Mouse (Mus musculus) liver, embryonic 15.5 days (tissue): ENCODE results near the gene Nynrin. TPM values are rescaled to one million over a fixed set of nuclear protein-coding genes. Genes with fewer than 3 reads are reported as not detected.
A peak's percentile ranks its signal among the peaks of the same experiment; 100 is the strongest.

Experiments used
- ATAC-seq: fragments of 200-750 bp; cut with Nextera tagmentation; 2 replicates; pipeline ENCODE4 v1.8.0; 2017; ENCODE audit warnings: moderate number of reproducible peaks, mild to moderate bottlenecking, moderate library complexity; ENCODE audit not compliant: insufficient read depth
- H3K27ac ChIP-seq: fragments of 300-500 bp; sonication (generic); replicated peaks from 2 replicates; pipeline ENCODE4 v1.5.1; 2015; ENCODE audit warnings: mild to moderate bottlenecking, inconsistent platforms
- H3K27me3 ChIP-seq: fragments of 300-500 bp; sonication (generic); 2 replicates; pipeline ENCODE4 v1.6.1; 2015; ENCODE audit warnings: mild to moderate bottlenecking, inconsistent platforms
- H3K36me3 ChIP-seq: fragments of 300-500 bp; sonication (generic); replicated peaks from 2 replicates; pipeline ENCODE4 v1.6.1; 2015; ENCODE audit warnings: moderate library complexity, mild to moderate bottlenecking, inconsistent platforms
- H3K4me1 ChIP-seq: fragments of 300-500 bp; sonication (generic); replicated peaks from 2 replicates; pipeline ENCODE4 v1.6.1; 2015; ENCODE audit warnings: inconsistent platforms
- H3K4me2 ChIP-seq: fragments of 300-500 bp; sonication (generic); 2 replicates; pipeline ENCODE4 v1.6.1; 2015; ENCODE audit warnings: moderate library complexity, mild to moderate bottlenecking, inconsistent platforms
- H3K4me3 ChIP-seq: fragments of 300-500 bp; sonication (generic); replicated peaks from 2 replicates; pipeline ENCODE4 v1.5.1; 2015; ENCODE audit warnings: mild to moderate bottlenecking, inconsistent platforms
- H3K9ac ChIP-seq: fragments of 300-500 bp; sonication (generic); 2 replicates; pipeline ENCODE4 v1.6.1; 2015; ENCODE audit warnings: moderate library complexity, mild to moderate bottlenecking, inconsistent platforms
- H3K9me3 ChIP-seq: fragments of 300-500 bp; sonication (generic); replicated peaks from 2 replicates; pipeline ENCODE4 v1.6.1; 2016; ENCODE audit warnings: inconsistent platforms
- WGBS: fragments of 180-500 bp; shearing (Covaris S2); methylation state at CpG from one replicate; pipeline ENCODE4 v1.1.7; 2015; ENCODE audit warnings: mixed read lengths; ENCODE audit not compliant: insufficient replicate concordance; 5-methylcytosine and 5-hydroxymethylcytosine counted together
- polyA plus RNA-seq: library from polyadenylated mRNA; unstranded; fragments of >200 nt; fragmentation: Nextera tagmentation; extraction: Ambion mirVana; gene quantifications from 2 replicates; pipeline ENCODE4 v1.2.1, GENCODE M21; 2015

Nynrin gene
- polyA plus RNA-seq, 1 experiment from 2014 or later: 2.0 TPM

- WGBS: 80% methylated on average over 24 of the region's 24 CpGs
- Histone ChIP-seq H3K4me2 (peak overlapping the region; percentile 78), H3K4me1 (peaks cover 48% of the 10 kb centered on the region), H3K27me3 (no peaks in the 10 kb centered on the region), H3K4me3 (peak overlapping the region; percentile 85), H3K36me3 (peaks cover 59% of the 10 kb centered on the region), H3K9ac (no peak overlapping the region), H3K9me3 (no peaks in the 10 kb centered on the region), H3K27ac (0 out of 2 replicates have a peak overlapping the region, but pooled peaks have one; percentile 24)
- ATAC-seq: no peak
These were observed 33.0 kb downstream of the Nynrin start for GRCm38 (mm10) chr14:55886571-55887382.

GRCm38 (mm10) chr14:55897671-55898070, 43.9 kb downstream of the Nynrin start:
- ATAC-seq: no peak
- WGBS: 74% methylated on average over 12 of the region's 12 CpGs
- H3K36me3 ChIP-seq: peaks cover 48% of the 10 kb centered on the region
- H3K27ac ChIP-seq: no peak overlapping the region
- peaks cover 28% of the 10 kb centered on the region for H3K4me1 ChIP-seq
- peaks cover 13% of the 10 kb centered on the region for H3K27me3 ChIP-seq
- H3K4me2 ChIP-seq: no peak overlapping the region
- no peak overlapping the region for H3K4me3 ChIP-seq
- H3K9ac ChIP-seq: no peak overlapping the region
- H3K9me3 ChIP-seq: no peaks in the 10 kb centered on the region

GRCm38 (mm10) chr14:55898947-55899346, 45.1 kb downstream of the Nynrin start:
- Histone ChIP-seq H3K9ac (no peak overlapping the region), H3K27ac (no peak overlapping the region), H3K9me3 (no peaks in the 10 kb centered on the region), H3K4me1 (peaks cover 28% of the 10 kb centered on the region), H3K27me3 (peaks cover 13% of the 10 kb centered on the region), H3K4me3 (no peak overlapping the region), H3K36me3 (peaks cover 38% of the 10 kb centered on the region), H3K4me2 (no peak overlapping the region; the same call in 1 of the 2 replicates)
- no peak for ATAC-seq
- WGBS: 91% methylated on average over 7 of the region's 7 CpGs

- Histone ChIP-seq H3K4me2 (peak within 1 kb of the TSS; percentile 81), H3K4me3 (peak within 1 kb of the TSS; percentile 51), H3K4me1 (peaks cover 28% of the 10 kb centered on the region), H3K36me3 (peaks cover 29% of the 10 kb centered on the region), H3K27ac (0 out of 2 replicates have a peak within 1 kb of the TSS, but pooled peaks have one; percentile 41), H3K9me3 (no peaks in the 10 kb centered on the region), H3K9ac (peak within 1 kb of the TSS; percentile 40; the same call in 1 of the 2 replicates), H3K27me3 (peaks cover 13% of the 10 kb centered on the region)
- ATAC-seq: peak; percentile 70
- 2% methylated on average over 39 of the region's 39 CpGs for WGBS
These were observed 46.0 kb downstream of the Nynrin start, which contains the start of gene Sdr39u1 for GRCm38 (mm10) chr14:55899701-55900413. Sdr39u1 (minus strand) TSS chr14:55900293.

GRCm38 (mm10) chr14:55900414-55900755, 46.6 kb downstream of the Nynrin start:
- Histone ChIP-seq H3K4me2 (peak overlapping the region; percentile 81), H3K27me3 (peaks cover 13% of the 10 kb centered on the region), H3K9ac (no peak overlapping the region), H3K4me3 (peak overlapping the region; percentile 51), H3K9me3 (no peaks in the 10 kb centered on the region), H3K4me1 (peaks cover 28% of the 10 kb centered on the region), H3K36me3 (peaks cover 24% of the 10 kb centered on the region), H3K27ac (no peak overlapping the region)
- 9% methylated on average over 12 of the region's 12 CpGs for WGBS
- no peak for ATAC-seq

GRCm38 (mm10) chr14:55905518-55905917, 51.7 kb downstream of the Nynrin start:
- H3K9ac ChIP-seq: no peak overlapping the region
- H3K4me2 ChIP-seq: no peak overlapping the region
- no peak overlapping the region for H3K4me3 ChIP-seq
- H3K27ac ChIP-seq: no peak overlapping the region
- H3K4me1 ChIP-seq: peaks cover 10% of the 10 kb centered on the region
- no peak for ATAC-seq
- 11% methylated on average over 1 of the region's 1 CpGs for WGBS
- no peaks in the 10 kb centered on the region for H3K9me3 ChIP-seq
- H3K36me3 ChIP-seq: no peaks in the 10 kb centered on the region
- H3K27me3 ChIP-seq: 0 out of 2 replicates have a peak, but pooled peaks cover under 1% of the 10 kb centered on the region

GRCm38 (mm10) chr14:55913406-55913805, 59.6 kb downstream of the Nynrin start:
- Histone ChIP-seq H3K9ac (no peak overlapping the region), H3K27ac (no peak overlapping the region), H3K27me3 (no peaks in the 10 kb centered on the region), H3K4me1 (no peaks in the 10 kb centered on the region), H3K4me2 (no peak overlapping the region), H3K36me3 (no peaks in the 10 kb centered on the region), H3K4me3 (no peak overlapping the region), H3K9me3 (no peaks in the 10 kb centered on the region)
- ATAC-seq: no peak
- WGBS: 27% methylated on average over 4 of the region's 4 CpGs

- peaks cover 25% of the 10 kb centered on the region for H3K4me1 ChIP-seq
These were observed 64.7 kb downstream of the Nynrin start for GRCm38 (mm10) chr14:55918240-55919082.

GRCm38 (mm10) chr14:55922475-55923232, 68.8 kb downstream of the Nynrin start:
- H3K4me3 ChIP-seq: peak overlapping the region; percentile 7; the same call in 1 of the 2 replicates
- no peaks in the 10 kb centered on the region for H3K36me3 ChIP-seq
- WGBS: 9% methylated on average over 7 of the region's 7 CpGs
- H3K4me2 ChIP-seq: peak overlapping the region; percentile 62
- peak; percentile 86 for ATAC-seq
- H3K27ac ChIP-seq: peak overlapping the region; percentile 82
- H3K9me3 ChIP-seq: no peaks in the 10 kb centered on the region
- H3K27me3 ChIP-seq: no peaks in the 10 kb centered on the region
- no peak overlapping the region; the same call in 1 of the 2 replicates for H3K9ac ChIP-seq
- H3K4me1 ChIP-seq: peaks cover 46% of the 10 kb centered on the region

More at GRCm38 (mm10) chr14:55918240-55919082, 64.7 kb downstream of the Nynrin start:
- no peaks in the 10 kb centered on the region for H3K36me3 ChIP-seq
- H3K4me3 ChIP-seq: no peak overlapping the region
- no peaks in the 10 kb centered on the region for H3K9me3 ChIP-seq
- H3K9ac ChIP-seq: no peak overlapping the region
- 32% methylated on average over 14 of the region's 14 CpGs for WGBS
- H3K4me2 ChIP-seq: no peak overlapping the region
- H3K27me3 ChIP-seq: no peaks in the 10 kb centered on the region
- H3K27ac ChIP-seq: no peak overlapping the region
- no peak for ATAC-seq
